Mouse (Mus musculus) embryonic facial prominence, embryonic 13.5 days (tissue): ENCODE data around the gene Ccdc137. TPM values are rescaled to one million over a fixed set of nuclear protein-coding genes. Genes with fewer than 3 reads are reported as not detected.
A peak's percentile ranks its signal among the peaks of the same experiment; 100 is the strongest.

Source experiments
- ATAC-seq: fragments of 200-750 bp; cut with Nextera tagmentation; 2 replicates; pipeline ENCODE4 v1.8.0; 2017; ENCODE audit warnings: low read depth; ENCODE audit not compliant: insufficient number of reproducible peaks, insufficient read depth, low FRiP score, low TSS enrichment
- H3K27ac ChIP-seq: fragments of 300-500 bp; sonication (generic); 2 replicates; pipeline ENCODE4 v1.5.1; 2015; ENCODE audit warnings: moderate library complexity, mild to moderate bottlenecking, inconsistent platforms
- H3K27me3 ChIP-seq: fragments of 300-500 bp; sonication (generic); 2 replicates; pipeline ENCODE4 v1.6.1; 2015; ENCODE audit warnings: mild to moderate bottlenecking, inconsistent platforms
- H3K36me3 ChIP-seq: fragments of 300-500 bp; sonication (generic); 2 replicates; pipeline ENCODE4 v1.6.1; 2015; ENCODE audit warnings: mild to moderate bottlenecking, inconsistent platforms
- H3K4me1 ChIP-seq: fragments of 300-500 bp; sonication (generic); 2 replicates; pipeline ENCODE4 v1.6.1; 2015; ENCODE audit warnings: inconsistent platforms
- H3K4me2 ChIP-seq: fragments of 300-500 bp; sonication (generic); 2 replicates; pipeline ENCODE4 v1.6.1; 2015; ENCODE audit warnings: moderate library complexity, mild to moderate bottlenecking, inconsistent platforms
- H3K4me3 ChIP-seq: fragments of 300-500 bp; sonication (generic); 2 replicates; pipeline ENCODE4 v1.5.1; 2015; ENCODE audit warnings: mild to moderate bottlenecking, inconsistent platforms
- H3K9ac ChIP-seq: fragments of 300-500 bp; sonication (generic); 2 replicates; pipeline ENCODE4 v1.6.1; 2015; ENCODE audit warnings: mild to moderate bottlenecking, inconsistent platforms
- H3K9me3 ChIP-seq: fragments of 300-500 bp; sonication (generic); 2 replicates; pipeline ENCODE4 v1.6.1; 2016; ENCODE audit warnings: inconsistent platforms
- WGBS: fragments of 180-500 bp; shearing (Covaris S2); methylation state at CpG from one replicate; pipeline ENCODE4 v1.1.7; 2015; ENCODE audit warnings: mixed read lengths; 5-methylcytosine and 5-hydroxymethylcytosine counted together
- polyA plus RNA-seq: library from polyadenylated mRNA; unstranded; fragments of >200 nt; fragmentation: Nextera tagmentation; extraction: Ambion mirVana; gene quantifications from 2 replicates; pipeline ENCODE4 v1.2.1, GENCODE M21; 2015

Ccdc137 gene
- polyA plus RNA-seq, 1 experiment from 2014 or later, result 39.8 TPM

DNA sequence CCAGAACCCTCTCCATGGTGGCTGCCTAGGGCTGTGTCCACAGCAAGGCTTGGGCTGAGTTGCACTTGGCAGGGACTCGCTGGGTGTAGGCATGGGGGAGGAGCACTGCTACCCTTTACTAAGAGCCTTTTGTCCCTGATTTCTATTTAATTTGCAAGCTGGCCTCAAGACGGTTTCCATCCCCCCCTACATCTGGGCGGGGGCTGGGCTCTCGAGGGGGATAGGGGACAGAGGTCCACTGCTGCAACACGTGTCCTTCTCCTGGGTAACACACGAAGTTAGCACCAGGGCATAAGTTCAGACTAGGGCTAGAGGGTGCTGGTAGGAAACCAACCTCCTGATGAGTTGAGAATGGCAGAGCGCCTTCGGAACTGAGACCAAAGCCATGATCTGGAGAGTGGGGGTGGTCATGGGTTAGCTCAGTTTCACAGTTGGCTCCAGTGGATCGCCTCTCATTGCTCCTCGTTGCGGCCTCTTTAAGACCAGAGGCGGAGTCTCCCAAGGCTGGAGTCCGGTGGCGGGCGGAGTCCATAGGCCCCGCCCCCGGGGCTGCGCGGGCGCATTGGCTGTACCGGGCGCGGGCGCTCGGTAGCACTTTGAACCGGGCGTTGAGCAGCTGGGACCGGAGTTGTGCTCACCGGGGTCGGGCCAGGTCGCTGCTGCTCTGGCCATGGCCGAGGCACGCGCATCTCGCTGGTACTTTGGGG is 33.6 kb downstream of the Ccdc137 start, which contains the start of gene Slc25a10:
TSS of gene Slc25a10 (plus strand) at position 524 of the 707 bp plus-strand sequence.
- Histone ChIP-seq H3K4me1 (peaks cover 34% of the 10 kb centered on the region), H3K4me2 (peak within 1 kb of the TSS; percentile 95), H3K4me3 (peak within 1 kb of the TSS; percentile 99), H3K27ac (peak within 1 kb of the TSS; percentile 87), H3K9me3 (no peaks in the 10 kb centered on the region), H3K36me3 (peaks cover 56% of the 10 kb centered on the region), H3K9ac (peak within 1 kb of the TSS; percentile 89), H3K27me3 (no peaks in the 10 kb centered on the region)
- WGBS, result under 1% methylated on average over 35 of the region's 35 CpGs
- ATAC-seq, result peak; percentile 66

DNA sequence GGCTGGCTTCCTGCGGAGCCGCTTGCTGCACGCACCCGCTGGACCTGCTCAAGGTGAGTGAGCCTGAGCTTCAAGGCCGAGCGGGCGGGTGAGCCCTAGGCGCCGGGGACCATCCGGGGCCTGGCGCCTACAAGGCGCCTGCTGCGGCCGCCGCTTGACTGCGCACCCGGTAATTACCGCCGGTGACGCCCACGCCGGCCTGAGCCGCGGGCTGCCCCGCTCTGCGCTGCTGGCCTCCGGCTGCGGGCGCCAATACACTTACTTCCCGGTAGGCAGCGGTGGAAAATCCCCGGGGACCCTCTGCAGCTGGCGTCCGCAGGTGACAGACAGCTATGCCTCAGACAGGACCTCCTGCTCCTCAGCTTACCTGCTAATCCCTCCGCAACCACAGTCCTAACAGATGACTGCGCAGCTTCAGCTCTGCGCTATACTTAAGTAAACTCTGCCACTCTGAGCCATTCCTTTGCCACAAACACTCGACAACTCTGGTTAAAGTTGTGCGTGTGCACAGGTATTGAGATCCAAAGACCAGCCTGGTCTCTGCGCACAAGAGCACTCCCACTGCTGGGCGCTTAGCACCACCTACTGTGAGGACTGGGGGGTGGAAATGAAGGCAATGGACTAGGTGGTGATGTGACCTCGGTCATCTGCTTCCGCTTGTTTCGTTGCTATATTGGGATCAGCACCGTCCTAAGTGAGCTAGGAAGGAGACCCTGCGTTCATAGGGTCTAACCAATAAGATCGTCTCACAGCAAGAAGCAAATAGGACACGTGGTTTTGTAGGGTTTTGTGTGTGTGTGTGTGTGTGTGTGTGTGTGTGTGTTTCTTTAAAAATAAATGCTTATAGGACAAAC is 34.3 kb downstream of the Ccdc137 start:
- Histone ChIP-seq H3K27me3 (no peaks in the 10 kb centered on the region), H3K36me3 (peaks cover 56% of the 10 kb centered on the region), H3K9me3 (no peaks in the 10 kb centered on the region), H3K4me1 (peaks cover 34% of the 10 kb centered on the region), H3K27ac (peak overlapping the region; percentile 87), H3K4me2 (peak overlapping the region; percentile 95), H3K4me3 (peak overlapping the region; percentile 99), H3K9ac (peak overlapping the region; percentile 89)
- peak; percentile 23 for ATAC-seq
- 0% methylated on average over 48 of the region's 48 CpGs for whole genome bisulfite sequencing

DNA sequence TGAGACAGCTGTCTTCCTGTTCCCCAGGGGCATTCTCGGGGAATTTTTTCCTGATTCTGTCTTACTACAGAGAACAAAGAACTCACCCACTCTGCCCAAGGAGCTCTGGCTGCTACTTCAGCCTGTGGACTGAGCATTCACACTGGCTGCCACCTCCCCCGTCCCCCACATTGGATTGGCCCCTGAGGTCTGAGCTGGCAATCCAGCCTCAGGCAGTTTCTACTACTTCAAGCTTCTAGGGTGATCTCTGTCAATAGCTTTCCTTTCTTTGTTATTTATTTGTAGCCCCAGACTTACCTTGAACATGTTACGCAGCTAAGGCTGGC is 34.9 kb downstream of the Ccdc137 start:
- Histone ChIP-seq H3K9ac (peak overlapping the region; percentile 89), H3K36me3 (peaks cover 56% of the 10 kb centered on the region), H3K4me3 (peak overlapping the region; percentile 99), H3K4me1 (peaks cover 34% of the 10 kb centered on the region), H3K27ac (peak overlapping the region; percentile 87), H3K27me3 (no peaks in the 10 kb centered on the region), H3K4me2 (peak overlapping the region; percentile 95), H3K9me3 (no peaks in the 10 kb centered on the region)
- WGBS, result 20% methylated on average over 3 of the region's 3 CpGs
- ATAC-seq, result no peak

DNA sequence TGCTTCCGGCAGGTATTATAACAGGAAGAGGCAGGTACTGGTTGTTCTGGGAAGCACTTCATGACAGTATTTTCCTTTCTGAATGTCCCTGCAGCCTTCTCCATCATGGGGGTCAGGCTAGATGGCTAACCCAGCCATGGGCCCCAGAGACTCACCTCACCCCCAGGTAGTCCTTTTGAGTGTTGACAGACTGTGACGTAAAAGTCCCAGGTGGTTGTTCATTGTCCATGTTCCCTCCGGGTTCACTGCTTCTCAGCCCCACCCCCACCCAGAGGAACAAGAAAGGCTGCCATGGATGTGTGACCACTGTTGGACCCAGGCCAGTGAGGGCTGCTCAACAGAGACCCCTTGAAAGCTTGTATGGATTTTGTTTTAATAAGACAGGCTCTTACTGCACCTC is 35.4 kb downstream of the Ccdc137 start:
- H3K4me2 ChIP-seq, result peak overlapping the region; percentile 95
- peak overlapping the region; percentile 99 for H3K4me3 ChIP-seq
- peaks cover 56% of the 10 kb centered on the region for H3K36me3 ChIP-seq
- 44% methylated on average over 3 of the region's 3 CpGs for WGBS
- peaks cover 34% of the 10 kb centered on the region for H3K4me1 ChIP-seq
- no peaks in the 10 kb centered on the region for H3K27me3 ChIP-seq
- H3K9ac ChIP-seq, result peak overlapping the region; percentile 89
- no peak for ATAC-seq
- H3K9me3 ChIP-seq, result no peaks in the 10 kb centered on the region
- H3K27ac ChIP-seq, result peak overlapping the region; percentile 87

DNA sequence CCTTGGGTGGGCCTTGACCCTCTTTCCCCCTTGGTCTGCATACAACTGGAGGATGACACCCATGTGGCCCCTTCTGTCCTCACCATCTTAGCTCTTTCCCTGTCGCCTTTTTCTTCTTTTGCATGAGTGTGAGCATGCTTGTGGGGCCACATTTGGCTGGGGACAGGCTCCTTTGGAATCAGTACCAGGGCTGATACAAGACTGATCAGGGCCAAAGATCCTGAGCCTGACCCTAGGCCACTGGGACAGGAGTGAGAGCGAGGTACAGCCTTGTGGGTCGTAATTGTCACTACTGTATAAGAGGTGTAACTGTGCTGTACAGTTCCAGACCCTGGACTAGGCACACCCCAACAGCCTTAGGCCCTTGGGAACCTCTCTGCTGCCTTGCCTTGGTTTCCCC is 36.0 kb downstream of the Ccdc137 start:
- Histone ChIP-seq H3K4me2 (peak overlapping the region; percentile 95), H3K9me3 (no peaks in the 10 kb centered on the region), H3K27ac (no peak overlapping the region), H3K9ac (peak overlapping the region; percentile 89; the same call in 1 of the 2 replicates), H3K4me3 (peak overlapping the region; percentile 99; the same call in 1 of the 2 replicates), H3K27me3 (no peaks in the 10 kb centered on the region), H3K4me1 (peaks cover 34% of the 10 kb centered on the region), H3K36me3 (peaks cover 56% of the 10 kb centered on the region)
- WGBS, result 80% methylated on average over 3 of the region's 3 CpGs
- ATAC-seq, result no peak

DNA sequence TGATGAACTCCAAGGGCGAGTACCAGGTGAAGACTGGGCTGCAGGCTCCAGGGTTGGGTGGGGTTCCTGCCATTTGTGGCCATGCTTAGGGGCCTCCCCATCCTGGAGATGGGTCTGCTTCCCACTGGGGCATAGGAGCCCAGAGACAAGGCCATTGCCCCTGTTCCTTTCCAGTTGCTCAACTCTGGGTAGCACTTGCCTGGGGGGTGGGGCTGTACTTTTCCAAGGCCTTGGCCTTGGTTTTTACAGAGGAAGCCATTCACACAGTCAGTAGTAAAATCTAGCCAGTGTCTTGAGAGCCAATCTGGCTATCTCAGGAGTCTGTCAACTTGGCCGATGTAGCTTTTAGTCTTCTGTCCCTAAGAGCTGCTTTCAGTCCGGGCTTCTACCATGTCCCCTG is 39.5 kb downstream of the Ccdc137 start:
- Histone ChIP-seq H3K9ac (no peak overlapping the region), H3K36me3 (peaks cover 53% of the 10 kb centered on the region), H3K4me2 (no peak overlapping the region), H3K4me1 (peaks cover 21% of the 10 kb centered on the region), H3K4me3 (no peak overlapping the region), H3K27ac (no peak overlapping the region), H3K9me3 (no peaks in the 10 kb centered on the region), H3K27me3 (no peaks in the 10 kb centered on the region)
- no peak for ATAC-seq
- 90% methylated on average over 3 of the region's 3 CpGs for WGBS

DNA sequence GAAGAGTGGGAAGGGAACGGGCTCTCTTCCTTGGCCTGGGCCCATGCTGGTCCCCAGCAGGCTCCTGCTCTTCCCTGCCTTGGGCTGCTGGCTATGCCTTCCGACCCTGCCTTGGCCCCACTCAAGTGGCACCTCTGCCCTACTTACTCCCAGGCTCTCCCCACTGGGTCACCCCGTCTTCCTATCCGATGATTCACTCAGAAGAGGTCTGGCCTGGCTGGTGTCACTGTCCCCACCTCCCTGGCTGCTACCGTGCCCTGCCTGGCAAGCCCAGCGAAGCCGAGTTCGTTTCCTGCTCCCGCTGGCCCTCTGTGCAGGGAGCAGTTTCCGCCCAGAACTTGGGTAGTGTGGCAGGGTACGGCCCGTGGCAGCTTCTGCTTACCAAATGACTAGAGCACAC is 40.3 kb downstream of the Ccdc137 start:
- no peaks in the 10 kb centered on the region for H3K9me3 ChIP-seq
- 93% methylated on average over 12 of the region's 12 CpGs for WGBS
- peaks cover 13% of the 10 kb centered on the region for H3K4me1 ChIP-seq
- no peak for ATAC-seq
- peaks cover 53% of the 10 kb centered on the region for H3K36me3 ChIP-seq
- no peak overlapping the region for H3K4me3 ChIP-seq
- no peak overlapping the region for H3K9ac ChIP-seq
- H3K27ac ChIP-seq, result no peak overlapping the region
- no peaks in the 10 kb centered on the region for H3K27me3 ChIP-seq
- H3K4me2 ChIP-seq, result no peak overlapping the region

DNA sequence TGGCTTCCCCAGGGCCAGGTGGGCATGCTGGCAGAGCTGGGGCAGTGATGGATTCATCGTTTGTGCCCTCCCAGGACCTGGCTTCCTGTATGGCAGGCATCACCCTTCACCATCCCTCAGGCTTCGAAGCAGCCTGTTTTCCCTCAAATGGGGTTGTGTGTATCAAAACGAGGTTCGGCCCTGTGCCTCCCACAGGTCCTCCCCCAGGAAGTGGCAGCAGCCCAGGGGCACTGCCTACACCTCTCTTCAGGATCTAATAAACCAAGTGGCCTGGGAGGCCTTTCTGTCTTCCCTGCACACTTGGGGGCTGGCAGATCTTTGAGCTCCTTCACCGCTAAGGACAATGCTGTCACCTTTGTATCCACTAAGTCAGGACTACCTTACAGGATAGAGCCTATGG is 41.0 kb downstream of the Ccdc137 start:
- Histone ChIP-seq H3K27me3 (no peaks in the 10 kb centered on the region), H3K9me3 (no peaks in the 10 kb centered on the region), H3K36me3 (peaks cover 53% of the 10 kb centered on the region), H3K27ac (no peak overlapping the region), H3K4me3 (no peak overlapping the region), H3K9ac (no peak overlapping the region), H3K4me1 (peaks cover 7% of the 10 kb centered on the region), H3K4me2 (no peak overlapping the region)
- no peak for ATAC-seq
- WGBS, result 89% methylated on average over 5 of the region's 5 CpGs

DNA sequence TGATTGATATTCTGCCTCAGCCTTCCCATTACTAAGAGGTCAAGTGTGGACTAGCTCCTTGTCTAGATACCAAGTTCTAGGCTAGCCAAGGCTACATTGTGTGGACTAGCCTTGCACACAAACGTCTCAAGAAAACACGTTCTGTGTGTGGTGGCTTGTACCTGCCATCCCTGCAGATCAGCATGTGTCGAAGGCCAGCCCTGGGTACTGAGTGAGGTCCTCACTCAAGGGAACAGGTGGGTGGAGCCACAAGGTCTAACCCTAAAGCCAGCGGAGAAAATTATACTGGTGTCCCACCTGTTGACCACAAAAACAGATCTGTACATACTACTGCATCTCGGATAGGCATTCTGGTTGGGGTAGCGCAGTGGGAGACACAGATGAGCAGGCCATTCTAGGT is 42.0 kb downstream of the Ccdc137 start:
- no peak overlapping the region for H3K4me3 ChIP-seq

DNA sequence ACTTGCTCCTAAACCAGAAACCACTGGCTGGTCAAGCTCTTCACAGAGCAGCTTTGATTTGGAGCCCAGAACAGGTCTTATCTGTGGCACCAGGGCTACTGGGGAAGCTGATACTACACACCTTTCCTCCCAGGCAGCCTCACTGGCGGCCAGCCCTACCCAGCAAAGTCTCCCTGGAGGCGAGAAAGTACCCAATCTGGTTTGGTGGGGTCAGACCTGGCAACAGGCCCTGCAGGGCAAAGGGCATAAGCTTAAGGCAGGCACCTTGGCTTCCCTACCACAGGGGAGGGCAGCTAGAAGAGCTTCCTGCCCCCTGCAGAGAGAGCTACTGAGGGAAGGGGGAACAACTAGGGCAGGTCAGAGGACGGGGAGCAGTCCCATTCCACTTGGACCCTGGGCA is 42.4 kb downstream of the Ccdc137 start:
- Histone ChIP-seq H3K27me3 (no peaks in the 10 kb centered on the region), H3K4me3 (no peak overlapping the region), H3K27ac (no peak overlapping the region; the same call in 1 of the 2 replicates), H3K9ac (0 out of 2 replicates have a peak overlapping the region, but pooled peaks have one; percentile 36), H3K4me1 (peaks cover 6% of the 10 kb centered on the region; the same call in 1 of the 2 replicates), H3K4me2 (no peak overlapping the region), H3K36me3 (peaks cover 40% of the 10 kb centered on the region), H3K9me3 (no peaks in the 10 kb centered on the region)
- WGBS, result 14% methylated on average over 3 of the region's 3 CpGs
- ATAC-seq, result no peak

More for the DNA sequence above, 42.0 kb downstream of the Ccdc137 start:
- Histone ChIP-seq H3K4me2 (no peak overlapping the region), H3K27ac (no peak overlapping the region), H3K27me3 (no peaks in the 10 kb centered on the region), H3K9ac (no peak overlapping the region), H3K36me3 (peaks cover 44% of the 10 kb centered on the region), H3K9me3 (no peaks in the 10 kb centered on the region), H3K4me1 (peaks cover 6% of the 10 kb centered on the region; the same call in 1 of the 2 replicates)
- no peak for ATAC-seq
- 77% methylated on average over 6 of the region's 6 CpGs for WGBS

DNA sequence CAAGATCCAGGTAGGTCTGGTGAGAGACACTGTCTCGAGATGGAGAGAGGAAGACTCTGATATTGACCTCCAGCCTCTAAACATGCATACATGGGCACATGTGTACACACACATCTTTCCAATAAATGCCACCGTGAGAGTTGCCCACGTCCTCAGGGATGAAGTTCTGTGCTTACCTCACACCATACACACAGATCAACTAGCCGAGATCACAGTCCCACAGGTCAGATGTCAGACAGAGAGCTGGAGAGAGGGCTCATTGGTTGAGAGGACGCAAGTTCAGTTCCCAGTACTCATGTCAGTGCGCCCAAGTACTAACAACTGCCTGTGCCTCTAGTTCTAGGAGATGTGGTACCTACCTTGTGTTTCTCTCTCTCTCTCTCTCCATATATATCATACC is 43.1 kb downstream of the Ccdc137 start:
- Histone ChIP-seq H3K9ac (no peak overlapping the region), H3K4me3 (no peak overlapping the region), H3K27me3 (no peaks in the 10 kb centered on the region), H3K9me3 (no peaks in the 10 kb centered on the region), H3K4me2 (no peak overlapping the region), H3K27ac (no peak overlapping the region), H3K4me1 (peaks cover 6% of the 10 kb centered on the region; the same call in 1 of the 2 replicates), H3K36me3 (peaks cover 33% of the 10 kb centered on the region)
- WGBS, result 65% methylated on average over 6 of the region's 6 CpGs
- no peak for ATAC-seq
